Mouse (Mus musculus) c-Kit-positive CD71-negative TER-119-negative erythroid progenitor cells, embryonic 14.5 days (primary cell): ENCODE data around the gene Zfp286.
A peak's percentile ranks its signal among the peaks of the same experiment; 100 is the strongest.
"Not testable (repeated sequence)": the region's sequence is repeated elsewhere in the genome, so short reads cannot be mapped to it uniquely, and the experiment has no call there.

Experiments
- DNase-seq: peaks from one replicate; pipeline ENCODE4 v3.0.0-alpha.2; 2013; ENCODE audit warnings: low read depth

Gene Zfp286

DNA sequence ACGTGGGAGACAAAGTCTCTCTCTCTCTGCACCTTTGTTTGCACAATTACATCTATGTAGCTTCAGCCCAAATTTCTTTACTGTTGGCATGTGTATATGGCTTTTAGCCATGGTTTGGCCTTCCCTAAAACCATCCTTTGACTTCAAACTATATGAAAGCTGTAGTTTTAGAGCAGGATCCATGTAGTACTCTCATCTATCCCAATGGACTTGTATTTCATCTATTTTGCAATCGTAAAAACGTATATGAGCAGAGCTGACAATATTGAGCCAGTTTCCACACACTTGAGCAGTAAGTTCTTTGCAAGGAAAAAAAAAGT lies 315 bp upstream of the Zfp286 start:
- DNase-seq: no peak

DNA sequence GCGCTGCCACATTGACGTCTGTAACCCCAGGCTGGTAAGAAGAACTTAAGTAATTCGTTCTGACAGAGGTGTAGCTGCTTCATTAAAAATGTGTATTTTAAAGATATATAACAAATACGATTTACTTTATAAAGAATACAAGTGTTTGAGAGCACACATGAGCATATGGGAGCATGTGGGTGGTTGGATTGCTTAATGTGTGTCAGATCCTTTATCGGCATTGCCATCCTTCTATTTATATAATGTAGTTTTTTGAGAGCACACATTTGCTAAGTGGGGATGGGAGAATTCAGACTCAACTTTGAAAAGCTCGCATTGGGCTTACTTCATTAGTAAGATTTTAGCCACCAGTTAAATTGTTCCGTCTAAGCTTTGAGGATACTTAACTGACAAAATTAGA lies 12.8 kb downstream of the Zfp286 start:
- DNase-seq: no peak

DNA sequence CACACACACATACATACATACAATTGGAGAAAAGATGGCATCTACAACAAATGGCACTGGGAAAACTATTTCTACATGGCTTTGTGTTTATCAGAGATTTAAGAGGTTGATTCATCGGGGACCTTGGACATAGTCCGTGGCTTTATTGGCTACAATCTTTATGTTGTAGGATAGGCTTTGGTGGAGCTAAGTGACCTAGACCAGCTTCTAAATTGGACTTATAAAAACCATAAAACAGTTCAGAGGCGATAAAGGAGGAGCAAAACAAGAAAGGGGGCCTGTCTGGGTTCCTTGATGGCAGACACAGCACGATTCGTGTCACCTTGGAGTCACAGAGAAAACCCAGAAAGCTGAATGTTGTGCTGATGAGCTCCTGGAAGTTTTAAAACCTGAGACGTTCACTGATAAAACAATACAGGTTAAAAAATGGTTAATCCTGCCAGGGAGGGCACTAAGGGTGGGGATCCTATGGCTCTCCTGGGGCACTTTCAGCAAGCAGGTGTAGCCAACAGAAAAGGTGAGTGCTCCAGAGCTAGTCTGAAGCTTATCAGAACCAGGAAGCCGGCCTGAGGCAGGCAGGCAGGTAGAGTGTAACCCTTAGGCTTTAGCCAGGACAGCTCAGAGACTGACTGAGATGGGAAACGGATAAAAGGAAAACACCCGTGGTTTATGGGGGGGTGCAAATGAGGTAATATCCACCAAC lies 28.4 kb downstream of the Zfp286 start:
- no peak for DNase-seq

DNA sequence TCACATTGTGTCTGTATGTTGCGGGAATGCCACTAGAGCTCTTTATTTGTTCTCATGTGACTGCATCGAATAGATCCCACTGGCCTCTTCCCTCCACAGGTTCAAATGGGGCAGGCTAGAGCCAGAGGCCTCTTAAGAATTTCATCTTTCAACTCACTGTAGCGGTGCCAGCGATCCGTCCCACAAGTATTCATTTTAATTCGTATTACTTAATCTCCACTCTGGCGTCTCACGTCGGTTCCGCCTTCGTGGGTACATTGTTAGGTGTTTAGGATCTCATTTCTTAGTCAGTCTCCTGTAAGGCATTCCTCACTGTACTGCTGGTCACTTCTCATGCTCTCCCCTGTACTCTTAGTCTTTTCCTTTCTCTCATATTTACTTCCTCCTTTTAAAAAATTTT lies 30.8 kb downstream of the Zfp286 start:
- no peak for DNase-seq

DNA sequence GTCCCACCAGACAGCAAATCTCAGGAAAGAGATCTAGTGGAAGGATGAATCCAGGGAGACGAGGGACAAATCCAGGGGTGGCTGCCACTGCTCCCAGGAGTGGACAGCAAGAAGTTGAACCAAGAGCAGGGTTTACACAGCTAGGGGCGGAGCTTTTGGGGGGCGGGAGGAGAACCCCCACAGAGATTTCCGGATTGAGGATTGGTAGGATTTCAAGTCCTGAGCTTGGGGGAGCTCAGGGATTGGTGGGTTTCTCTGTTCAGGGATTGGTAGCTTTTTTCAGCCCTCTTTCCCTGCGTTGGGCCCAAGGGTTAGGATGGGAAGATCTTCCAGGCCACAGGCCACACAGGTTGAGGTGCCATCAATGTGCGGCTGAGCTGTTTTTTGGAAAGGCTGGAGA lies 31.4 kb downstream of the Zfp286 start:
- no peak for DNase-seq

DNA sequence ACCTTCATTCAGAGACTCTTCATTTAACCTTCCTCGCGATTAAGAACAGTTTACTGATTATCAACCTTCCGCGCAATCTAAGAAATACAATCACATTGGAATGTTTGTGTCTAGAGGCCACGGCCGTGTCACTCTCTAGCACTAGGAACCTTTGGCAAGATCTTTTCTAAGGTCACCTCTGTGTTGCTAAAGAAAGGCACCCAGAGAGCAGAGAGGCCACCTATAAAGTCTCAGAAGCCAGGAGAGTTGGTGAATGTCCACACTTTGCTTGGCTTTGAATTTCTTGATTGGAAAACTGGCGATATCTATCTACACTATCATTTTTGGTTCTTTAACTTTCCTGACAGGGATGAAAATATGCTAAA lies 32.1 kb downstream of the Zfp286 start:
- no peak for DNase-seq

DNA sequence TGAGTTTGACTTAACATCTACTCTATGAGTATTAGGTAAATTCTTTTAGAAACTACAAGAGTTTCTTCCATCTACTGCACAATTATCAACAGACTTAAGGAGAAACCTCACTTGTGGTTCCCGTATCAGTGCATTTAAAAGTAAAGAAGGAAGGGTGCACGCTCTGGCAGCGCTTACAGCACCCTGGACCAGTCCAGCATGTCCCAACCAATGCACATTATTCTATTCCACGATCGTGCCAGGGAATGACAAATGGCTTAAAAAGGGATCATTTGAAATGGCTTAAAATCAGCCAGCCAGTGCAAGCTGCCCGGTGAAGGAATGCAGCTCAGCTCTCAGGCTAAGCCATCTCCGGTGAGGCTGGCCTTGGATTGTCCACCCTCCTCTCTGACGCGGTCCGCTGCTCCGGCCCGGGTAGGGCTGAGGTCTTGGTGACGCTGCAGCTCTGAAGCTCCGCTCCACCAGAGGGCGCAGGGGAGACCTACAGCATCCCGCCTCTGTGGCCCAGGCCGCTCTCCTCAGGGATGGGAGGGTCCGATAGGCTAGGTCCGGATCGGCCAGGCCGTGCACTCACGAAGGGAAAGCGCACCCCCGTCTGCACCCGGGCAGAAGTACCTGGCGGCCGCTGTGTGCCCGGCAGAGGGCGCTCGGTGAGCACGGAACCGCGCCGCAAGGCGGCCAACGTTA lies 32.7 kb downstream of the Zfp286 start:
- DNase-seq: peak; percentile 81

DNA sequence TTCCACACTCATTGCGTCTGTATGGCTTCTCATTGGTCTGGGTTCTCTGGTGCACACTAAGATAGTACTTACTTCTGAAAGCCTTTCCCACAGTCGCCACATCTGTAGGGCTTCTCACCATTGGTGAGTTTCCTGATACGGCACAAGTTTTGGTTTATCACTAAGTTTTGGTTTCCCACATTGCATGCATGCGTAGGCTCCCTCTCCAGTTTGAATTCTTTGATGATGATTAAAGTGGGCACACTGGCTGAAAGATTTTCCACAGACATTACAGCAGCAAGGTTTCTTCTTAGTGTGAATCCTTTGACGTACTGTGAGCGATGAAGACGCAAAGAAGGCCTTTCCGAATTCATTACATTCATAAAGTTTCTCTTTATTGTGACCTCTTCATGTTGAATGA lies 36.5 kb downstream of the Zfp286 start, which contains the start of gene Gm10428:
Gm10428 (plus strand) TSS at position 321 of the 400 bp plus-strand sequence.
- no peak for DNase-seq

DNA sequence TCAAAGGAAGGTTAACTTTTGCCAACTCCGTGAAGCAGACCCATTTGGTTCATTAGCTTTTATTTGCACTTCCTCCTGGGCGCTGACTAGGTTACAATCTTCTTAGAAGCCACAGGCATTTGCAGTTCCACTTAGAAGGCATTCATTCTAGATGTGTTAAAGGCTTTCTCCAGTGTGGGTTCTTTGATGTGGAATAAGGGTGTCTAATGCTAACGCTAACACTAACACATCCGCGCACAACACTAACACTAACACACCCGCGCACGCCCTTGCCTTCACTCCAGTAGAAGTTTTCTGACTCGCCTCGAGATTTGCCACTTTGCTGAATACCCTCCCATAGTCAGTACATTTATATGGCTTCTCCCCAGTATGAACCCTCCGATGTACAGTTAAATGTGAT lies 37.1 kb downstream of the Zfp286 start:
- no peak for DNase-seq

DNA sequence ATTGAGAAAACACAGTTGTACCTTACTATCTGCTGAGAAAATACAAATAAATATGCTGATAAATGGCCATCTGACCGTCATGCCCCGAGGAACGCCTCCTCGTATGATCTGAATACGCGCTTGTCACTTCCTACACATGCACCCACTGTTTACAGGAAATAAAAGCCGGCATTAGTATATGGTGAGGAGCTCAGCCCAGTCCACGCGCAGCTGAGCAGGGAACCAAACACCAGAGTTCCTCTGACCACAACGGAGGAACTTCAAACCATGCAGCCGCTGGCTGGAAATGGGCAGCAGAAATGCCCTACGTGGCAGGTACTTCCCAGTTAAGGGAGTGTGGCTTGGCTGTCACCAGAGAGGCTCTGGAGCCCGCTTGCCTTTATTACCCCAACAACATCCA lies 39.8 kb downstream of the Zfp286 start:
- not testable (repeated sequence) for DNase-seq

DNA sequence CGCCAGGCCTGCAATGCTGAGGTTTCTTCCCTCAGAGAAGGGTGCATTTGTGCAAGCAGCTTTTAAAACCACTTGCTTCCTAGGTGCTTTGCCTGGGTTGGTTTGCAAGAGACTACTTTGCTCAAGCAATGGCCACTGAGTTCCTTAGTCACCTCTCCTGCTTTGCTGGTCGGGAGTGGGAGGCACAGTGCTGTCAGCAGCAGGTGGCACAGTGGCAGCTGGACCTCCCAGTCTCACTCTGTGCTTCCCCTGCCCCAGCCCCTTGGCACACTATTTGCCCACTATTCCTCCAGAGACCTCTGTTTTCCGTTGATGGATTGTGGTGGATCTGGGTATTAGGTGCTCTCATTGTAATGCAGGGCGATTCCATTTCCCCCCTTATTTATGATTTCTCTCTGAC lies 41.2 kb downstream of the Zfp286 start:
- no peak for DNase-seq

DNA sequence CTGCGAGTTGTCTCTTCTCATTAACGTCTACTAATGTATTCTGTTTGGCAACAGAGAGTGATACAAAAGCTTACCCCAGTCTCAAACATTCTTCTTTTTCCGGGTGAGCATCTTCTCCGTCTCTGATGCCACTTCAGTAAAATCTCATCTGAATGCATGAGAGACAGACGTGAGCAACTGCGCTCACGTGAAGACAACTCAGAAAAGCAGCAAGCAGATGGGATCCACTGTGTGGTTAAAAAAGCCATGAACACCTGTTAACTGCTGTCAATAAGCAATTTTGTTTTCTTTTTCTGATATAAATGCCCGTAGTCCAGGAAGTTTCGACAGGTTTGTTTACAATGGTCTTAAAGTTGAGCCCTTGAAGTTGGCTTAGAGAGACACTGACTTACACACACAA lies 42.0 kb downstream of the Zfp286 start:
- no peak for DNase-seq

DNA sequence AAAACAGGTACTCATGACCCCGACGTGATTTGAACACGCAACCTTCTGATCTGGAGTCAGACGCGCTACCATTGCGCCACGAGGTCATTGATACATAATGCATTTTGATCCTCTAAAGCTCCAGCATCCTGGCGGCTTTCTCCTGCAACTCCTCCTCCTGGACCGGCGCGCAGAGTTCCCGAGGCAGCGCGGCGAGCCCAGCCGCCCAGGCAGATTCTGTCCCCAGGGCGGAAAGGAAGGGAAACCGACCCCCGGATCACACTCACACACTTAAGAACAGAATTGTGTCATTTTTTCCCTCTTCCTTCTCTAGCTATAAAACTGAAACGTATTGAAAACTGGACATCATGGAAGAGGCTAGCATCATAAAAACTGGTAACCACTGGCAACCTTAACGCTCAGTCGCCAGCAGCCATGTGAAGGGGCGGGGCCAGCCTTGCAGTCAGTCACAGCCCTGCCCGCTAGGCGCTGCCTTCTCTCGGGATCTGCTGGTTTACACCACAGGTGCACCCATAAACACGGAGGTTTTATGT lies 43.2 kb downstream of the Zfp286 start:
- no peak for DNase-seq

DNA sequence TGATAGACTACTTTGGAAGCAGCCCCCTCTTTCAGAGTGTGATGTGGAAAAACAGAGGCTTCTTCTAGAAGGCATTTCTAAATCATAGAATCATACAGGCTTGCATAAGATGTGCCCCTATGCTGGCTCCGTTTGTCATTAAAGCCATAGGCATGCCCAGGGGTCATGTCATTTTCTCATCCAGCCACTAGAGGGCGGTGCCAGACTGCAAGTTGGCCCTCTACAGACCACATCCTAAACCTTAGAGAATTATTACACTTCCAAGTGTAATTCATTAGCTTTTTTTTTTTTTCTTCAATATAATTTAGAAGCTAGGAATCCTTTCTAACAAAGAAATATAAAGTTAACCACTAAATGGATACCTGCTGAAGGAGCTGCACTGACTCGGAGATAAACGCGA lies 45.2 kb downstream of the Zfp286 start:
- peak; percentile 51 for DNase-seq

DNA sequence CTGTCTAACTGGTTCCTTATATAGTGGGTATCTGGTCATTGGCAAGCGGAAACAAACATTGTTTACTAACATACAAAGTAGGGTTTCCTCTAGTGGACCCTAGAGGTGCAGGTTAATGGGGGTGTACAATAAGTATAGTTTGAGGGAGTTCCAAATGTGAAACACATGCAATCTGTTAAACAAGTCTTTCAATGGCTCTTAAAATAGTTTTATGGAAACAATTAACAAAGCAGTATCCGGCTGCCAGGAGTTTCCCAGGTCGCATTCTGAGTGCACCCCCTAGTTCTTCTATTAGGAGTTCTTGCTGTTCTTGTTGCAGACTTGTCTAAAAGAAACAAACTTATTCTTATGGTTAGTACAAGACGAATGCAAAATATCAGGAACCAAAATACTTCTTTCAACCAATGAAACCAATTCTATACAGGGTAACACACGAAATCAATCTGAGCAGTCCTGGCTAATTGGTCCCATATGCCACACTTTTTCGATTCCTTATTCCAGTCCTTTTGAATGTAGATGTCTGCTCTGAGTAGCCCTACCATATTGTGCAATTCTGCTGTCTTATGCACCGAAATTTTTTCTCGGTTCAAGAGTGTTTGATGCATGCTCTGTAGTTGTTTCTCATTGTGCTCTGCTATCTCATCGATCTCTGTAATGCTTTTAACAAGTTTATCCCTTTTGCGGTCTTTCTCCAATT lies 46.9 kb downstream of the Zfp286 start:
- DNase-seq: no peak

DNA sequence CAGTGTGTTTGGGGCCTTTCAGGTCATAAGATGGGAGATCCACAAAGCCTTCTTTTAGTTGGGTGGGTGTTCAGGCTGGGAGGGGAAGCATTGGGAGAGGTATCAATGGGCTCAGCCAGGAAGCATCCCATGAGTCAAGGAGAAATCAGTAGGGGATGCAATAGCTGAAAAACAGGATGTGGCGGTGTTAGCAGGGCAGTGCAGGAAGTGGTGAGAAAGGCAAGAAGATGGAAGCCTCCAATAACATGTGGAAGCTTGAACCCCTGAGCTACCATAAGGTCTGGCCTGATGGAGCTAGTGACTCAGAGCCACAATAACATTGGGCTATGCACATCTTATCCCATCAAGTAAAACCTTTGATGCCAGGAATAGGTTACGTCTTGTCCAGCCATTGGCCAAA lies 48.1 kb downstream of the Zfp286 start:
- no peak for DNase-seq

DNA sequence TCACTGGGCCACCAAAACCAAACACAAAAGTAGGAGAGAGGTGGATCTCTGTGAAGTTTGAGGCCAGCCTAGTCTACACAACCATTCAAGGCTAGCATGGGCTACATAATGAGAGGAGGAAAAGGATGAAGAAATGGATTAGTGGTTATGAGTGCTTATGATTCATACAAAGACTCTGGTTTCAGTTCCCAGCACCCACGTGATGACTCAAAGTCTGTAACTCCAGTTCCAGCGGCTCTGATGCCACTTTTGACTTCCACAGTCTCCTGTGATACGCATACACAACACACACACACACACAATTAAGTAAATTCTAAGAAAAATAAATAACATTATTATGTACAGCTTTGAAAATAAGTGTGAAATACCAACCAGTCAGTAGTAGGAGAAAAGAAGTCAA lies 56.6 kb downstream of the Zfp286 start:
- no peak for DNase-seq

DNA sequence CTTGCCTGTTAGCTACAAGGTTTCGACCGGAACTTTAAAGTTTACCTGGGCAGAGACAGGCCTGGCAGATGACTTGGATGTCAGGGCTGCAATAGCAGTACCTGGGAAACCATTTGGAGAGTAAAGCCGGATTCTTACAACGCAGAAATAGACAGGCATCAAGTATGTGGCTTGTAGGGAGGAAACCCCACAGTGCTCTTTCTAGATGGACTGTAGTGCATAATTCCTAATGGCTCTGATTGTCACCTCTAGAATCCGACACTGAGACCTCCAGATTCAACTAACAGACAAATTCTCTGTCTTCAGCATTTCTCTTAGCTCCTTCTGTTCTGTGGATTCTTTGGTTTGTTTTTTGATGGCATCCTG lies 57.3 kb downstream of the Zfp286 start:
- DNase-seq: no peak

DNA sequence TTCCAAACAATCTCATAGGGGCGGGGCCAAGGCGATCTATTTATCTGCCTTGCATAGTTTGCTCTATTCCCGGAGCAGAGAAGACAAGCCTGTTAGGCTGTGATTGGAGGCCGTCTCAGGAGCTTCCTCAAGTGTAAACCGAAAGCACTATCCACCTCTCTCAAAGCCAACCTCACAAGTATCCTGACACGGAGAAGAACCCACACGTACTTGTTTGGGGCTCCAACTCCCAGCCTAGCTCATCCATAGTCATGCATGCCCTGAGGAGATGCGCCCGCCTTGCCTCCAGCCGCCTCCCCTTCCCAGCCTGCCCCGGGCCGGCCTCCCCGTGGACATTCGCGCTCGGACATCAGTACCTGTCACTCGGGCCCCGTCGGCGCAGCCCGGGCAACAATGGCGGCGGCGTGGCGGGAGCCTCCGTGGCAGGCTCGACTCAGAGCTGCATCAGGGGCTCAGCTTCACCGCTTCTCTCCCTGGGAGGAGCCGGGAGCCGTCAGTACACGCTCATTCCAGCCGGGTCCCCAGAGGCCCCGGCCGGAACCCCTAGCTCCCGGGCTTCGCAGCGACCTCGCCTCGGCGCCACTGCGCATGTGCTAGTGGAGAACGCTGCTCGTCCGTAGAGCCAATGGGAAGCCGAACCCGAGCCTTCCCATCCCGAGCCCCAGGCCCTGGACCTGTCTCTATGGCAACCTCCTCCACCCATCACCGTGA lies 57.8 kb downstream of the Zfp286 start, which contains the start of gene Zfp287:
Zfp287 (minus strand) TSS at position 595 of the 711 bp plus-strand sequence.
- peak; percentile 36 for DNase-seq

DNA sequence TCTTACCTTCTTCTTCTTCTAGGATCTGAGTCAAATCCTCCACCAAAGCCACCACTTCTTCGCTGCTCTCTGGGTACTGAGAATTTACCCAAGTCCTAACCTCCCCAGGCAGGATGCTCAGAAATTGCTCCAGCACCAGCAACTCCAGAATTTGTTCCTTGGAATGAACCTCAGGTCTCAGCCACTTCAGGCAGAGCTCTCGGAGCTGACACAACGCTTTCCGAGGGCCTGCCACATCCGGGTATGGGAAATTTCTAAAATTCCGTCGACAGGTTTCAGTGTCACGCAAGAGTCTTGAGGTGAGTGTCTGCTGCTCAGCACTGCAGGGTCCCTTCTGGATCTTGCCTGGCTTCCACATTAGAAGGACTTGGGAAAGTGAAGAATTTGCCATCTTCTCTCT lies 61.0 kb downstream of the Zfp286 start:
- no peak for DNase-seq

DNA sequence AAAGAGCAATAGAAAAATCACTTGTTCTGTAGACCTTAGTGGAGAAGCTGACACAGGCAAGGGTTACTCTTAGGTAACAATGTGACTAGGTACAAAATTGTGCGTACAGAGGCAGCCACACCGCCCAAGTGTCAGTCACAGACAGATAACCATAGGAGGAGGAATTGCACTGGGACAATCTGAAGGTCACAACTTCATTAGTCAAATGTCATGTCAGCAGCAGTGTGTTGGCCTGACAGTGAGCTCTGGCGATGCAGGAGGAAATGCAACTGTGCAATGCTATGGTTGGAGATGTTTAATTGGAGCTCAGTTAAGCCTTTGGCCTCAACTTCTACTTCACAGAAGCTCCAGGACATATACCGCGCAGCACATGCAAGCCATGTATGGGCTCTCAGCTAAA lies 78.6 kb downstream of the Zfp286 start:
- DNase-seq: no peak

DNA sequence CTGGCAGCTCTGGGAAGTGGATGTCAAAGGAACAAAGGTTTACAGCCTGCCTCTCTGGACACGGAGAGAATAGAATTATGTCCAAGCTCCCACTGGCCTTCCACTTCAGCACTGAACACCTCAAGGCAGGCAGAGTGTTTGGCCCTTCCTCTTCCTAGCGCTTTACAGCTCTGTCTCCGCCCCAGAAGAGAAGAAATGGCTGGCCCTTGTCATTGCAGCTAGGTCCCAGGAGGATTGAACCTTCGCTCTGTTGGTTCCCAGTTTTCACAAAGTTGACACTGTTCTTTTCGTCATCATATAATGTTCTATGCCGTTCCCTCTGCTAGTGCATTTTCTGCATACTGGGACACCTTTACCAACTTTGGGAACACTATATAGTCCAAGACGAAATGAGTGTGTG lies 81.0 kb downstream of the Zfp286 start:
- no peak for DNase-seq

DNA sequence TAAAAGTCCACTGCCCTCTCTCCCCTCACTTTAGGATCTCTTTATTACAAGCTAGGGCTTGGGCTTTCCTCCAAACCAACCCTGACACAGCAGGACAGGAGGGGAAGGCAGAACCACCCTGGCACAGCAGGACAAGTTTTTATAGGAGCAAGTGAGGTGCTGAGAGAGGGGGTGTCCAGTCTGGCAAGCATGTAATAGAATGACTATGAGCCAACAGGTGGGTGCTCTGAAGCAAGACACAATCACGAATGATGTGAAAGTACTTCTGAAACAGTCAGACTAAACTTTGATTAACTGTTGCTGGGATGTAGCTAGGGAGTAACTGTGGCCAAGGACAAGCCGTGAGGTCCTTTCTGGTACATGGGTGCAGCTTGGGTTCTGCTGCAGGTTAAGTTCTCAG lies 83.1 kb downstream of the Zfp286 start:
- DNase-seq: no peak
